Mouse (Mus musculus): ENCODE measurements around the gene Dctn1. TPM values are rescaled to one million over a fixed set of nuclear protein-coding genes. Genes with fewer than 3 reads are reported as not detected.

Dctn1 gene
- polyA plus RNA-seq, 1 experiment from 2014 or later, result 99.6 TPM

- DNase-seq (ENCODE audit: low spot score), result no peak
- no peaks in the 10 kb centered on the region for H3K36me3 ChIP-seq (ENCODE audit: control insufficient read depth, insufficient read depth, low read length)
- no peak for ATAC-seq (replicated peaks; ENCODE audit: low FRiP score)
- H3K9me3 ChIP-seq (ENCODE audit: control insufficient read depth, low read length), result no peaks in the 10 kb centered on the region
- H3K4me1 ChIP-seq (replicated peaks; ENCODE audit: control insufficient read depth, insufficient read depth, low read length), result no peaks in the 10 kb centered on the region
- H3K9ac ChIP-seq (ENCODE audit: low read length), result no peak overlapping the region
- H3K27ac ChIP-seq (ENCODE audit: low read depth, low read length), result no peak overlapping the region
- WGBS, result 23% methylated on average over 10 of the region's 10 CpGs
- H3K4me2 ChIP-seq (ENCODE audit: low read depth, low read length, severe bottlenecking), result no peak overlapping the region
- no peaks in the 10 kb centered on the region for H3K27me3 ChIP-seq (ENCODE audit: control insufficient read depth, insufficient read depth, low read length)
- no peak overlapping the region for H3K4me3 ChIP-seq (ENCODE audit: low read depth, low read length)
Observed at GRCm38 (mm10) chr6:83244422-83245061, 78.8 kb downstream of the Dctn1 start.

- Histone ChIP-seq H3K4me3 (ENCODE audit: low read depth, low read length) (no peak overlapping the region), H3K4me1 (replicated peaks; ENCODE audit: control insufficient read depth, insufficient read depth, low read length) (no peaks in the 10 kb centered on the region), H3K36me3 (ENCODE audit: control insufficient read depth, insufficient read depth, low read length) (no peaks in the 10 kb centered on the region), H3K4me2 (ENCODE audit: low read depth, low read length, severe bottlenecking) (no peak overlapping the region), H3K9me3 (ENCODE audit: control insufficient read depth, low read length) (no peaks in the 10 kb centered on the region), H3K9ac (ENCODE audit: low read length) (no peak overlapping the region), H3K27ac (ENCODE audit: low read depth, low read length) (no peak overlapping the region), H3K27me3 (ENCODE audit: control insufficient read depth, insufficient read depth, low read length) (no peaks in the 10 kb centered on the region)
- ATAC-seq (replicated peaks; ENCODE audit: low FRiP score) (no peak), DNase-seq (ENCODE audit: low spot score) (no peak)
- 87% methylated on average over 6 of the region's 6 CpGs for WGBS
Observed at GRCm38 (mm10) chr6:83245134-83245533, 79.4 kb downstream of the Dctn1 start.

GRCm38 (mm10) chr6:83245997-83246396, 80.3 kb downstream of the Dctn1 start:
- Histone ChIP-seq H3K27me3 (ENCODE audit: control insufficient read depth, insufficient read depth, low read length) (no peaks in the 10 kb centered on the region), H3K4me3 (ENCODE audit: low read depth, low read length) (no peak overlapping the region), H3K9me3 (ENCODE audit: control insufficient read depth, low read length) (no peaks in the 10 kb centered on the region), H3K27ac (ENCODE audit: low read depth, low read length) (no peak overlapping the region), H3K9ac (ENCODE audit: low read length) (no peak overlapping the region), H3K36me3 (ENCODE audit: control insufficient read depth, insufficient read depth, low read length) (no peaks in the 10 kb centered on the region), H3K4me1 (replicated peaks; ENCODE audit: control insufficient read depth, insufficient read depth, low read length) (no peaks in the 10 kb centered on the region), H3K4me2 (ENCODE audit: low read depth, low read length, severe bottlenecking) (no peak overlapping the region)
- WGBS, result 98% methylated on average over 1 of the region's 1 CpGs
- no peak for ATAC-seq (replicated peaks; ENCODE audit: low FRiP score)
- no peak for DNase-seq (ENCODE audit: low spot score)

- no peak overlapping the region for H3K9ac ChIP-seq (ENCODE audit: low read length)
- no peak overlapping the region for H3K4me3 ChIP-seq (ENCODE audit: low read depth, low read length)
- 98% methylated on average over 4 of the region's 4 CpGs for WGBS
- no peaks in the 10 kb centered on the region for H3K9me3 ChIP-seq (ENCODE audit: control insufficient read depth, low read length)
- H3K4me2 ChIP-seq (ENCODE audit: low read depth, low read length, severe bottlenecking), result no peak overlapping the region
- H3K27ac ChIP-seq (ENCODE audit: low read depth, low read length), result no peak overlapping the region
- no peaks in the 10 kb centered on the region for H3K36me3 ChIP-seq (ENCODE audit: control insufficient read depth, insufficient read depth, low read length)
- DNase-seq (ENCODE audit: low spot score) (no peak), ATAC-seq (replicated peaks; ENCODE audit: low FRiP score) (no peak)
- H3K27me3 ChIP-seq (ENCODE audit: control insufficient read depth, insufficient read depth, low read length), result no peaks in the 10 kb centered on the region
- no peaks in the 10 kb centered on the region for H3K4me1 ChIP-seq (replicated peaks; ENCODE audit: control insufficient read depth, insufficient read depth, low read length)
Observed at GRCm38 (mm10) chr6:83246750-83247149, 81.0 kb downstream of the Dctn1 start.

GRCm38 (mm10) chr6:83247153-83247552, 81.4 kb downstream of the Dctn1 start:
- no peak for ATAC-seq (replicated peaks; ENCODE audit: low FRiP score)
- Histone ChIP-seq H3K9me3 (ENCODE audit: control insufficient read depth, low read length) (no peaks in the 10 kb centered on the region), H3K4me1 (replicated peaks; ENCODE audit: control insufficient read depth, insufficient read depth, low read length) (no peaks in the 10 kb centered on the region), H3K4me3 (ENCODE audit: low read depth, low read length) (no peak overlapping the region), H3K9ac (ENCODE audit: low read length) (no peak overlapping the region), H3K27ac (ENCODE audit: low read depth, low read length) (no peak overlapping the region), H3K4me2 (ENCODE audit: low read depth, low read length, severe bottlenecking) (no peak overlapping the region), H3K27me3 (ENCODE audit: control insufficient read depth, insufficient read depth, low read length) (no peaks in the 10 kb centered on the region), H3K36me3 (ENCODE audit: control insufficient read depth, insufficient read depth, low read length) (no peaks in the 10 kb centered on the region)
- DNase-seq (ENCODE audit: low spot score), result no peak
- 90% methylated on average over 2 of the region's 2 CpGs for WGBS

Other genes starting within 250 kb of the Dctn1 start
- gene Sema4f, start 226.2 kb upstream of the Dctn1 start, polyA plus RNA-seq (2014; fragmentation: Nextera tagmentation; extraction: Ambion mirVana), result 2.0 and 2.2 TPM in 2 replicates
- gene M1ap, start 219.0 kb upstream of the Dctn1 start, polyA plus RNA-seq (2014; fragmentation: Nextera tagmentation; extraction: Ambion mirVana), result 0.35 and 0.39 TPM in 2 replicates
- 4.8 and 5.6 TPM in 2 replicates for gene Dok1, start 132.4 kb upstream of the Dctn1 start, polyA plus RNA-seq (2014; fragmentation: Nextera tagmentation; extraction: Ambion mirVana)
- gene Loxl3, start 131.7 kb upstream of the Dctn1 start, polyA plus RNA-seq (2014; fragmentation: Nextera tagmentation; extraction: Ambion mirVana), result 9.2 and 9.9 TPM in 2 replicates
- gene Aup1, start 111.4 kb upstream of the Dctn1 start, polyA plus RNA-seq (2014; fragmentation: Nextera tagmentation; extraction: Ambion mirVana), result 124 and 125 TPM in 2 replicates
- gene Htra2, start 110.6 kb upstream of the Dctn1 start, polyA plus RNA-seq (2014; fragmentation: Nextera tagmentation; extraction: Ambion mirVana), result 30.1 and 32.5 TPM in 2 replicates
- 0.85 and 1.3 TPM in 2 replicates for gene Dqx1, start 108.1 kb upstream of the Dctn1 start, polyA plus RNA-seq (2014; fragmentation: Nextera tagmentation; extraction: Ambion mirVana)
- not detected in 2 replicates for gene Tlx2, start 95.6 kb upstream of the Dctn1 start, polyA plus RNA-seq (2014; fragmentation: Nextera tagmentation; extraction: Ambion mirVana)
- gene Pcgf1, start 88.1 kb upstream of the Dctn1 start, polyA plus RNA-seq (2014; fragmentation: Nextera tagmentation; extraction: Ambion mirVana), result 34.3 and 36.4 TPM in 2 replicates
- gene Lbx2, start 79.6 kb upstream of the Dctn1 start, polyA plus RNA-seq (2014; fragmentation: Nextera tagmentation; extraction: Ambion mirVana), result 0.40 TPM in 1 of 2 replicates, not detected in the other
- 2.8 and 3.0 TPM in 2 replicates for gene Ccdc142, start 64.3 kb upstream of the Dctn1 start, polyA plus RNA-seq (2014; fragmentation: Nextera tagmentation; extraction: Ambion mirVana)
- 2.5 and 3.0 TPM in 2 replicates for gene Gm42688, start 64.3 kb upstream of the Dctn1 start, polyA plus RNA-seq (2014; fragmentation: Nextera tagmentation; extraction: Ambion mirVana)
- 116 and 123 TPM in 2 replicates for gene Mrpl53, start 56.9 kb upstream of the Dctn1 start, polyA plus RNA-seq (2014; fragmentation: Nextera tagmentation; extraction: Ambion mirVana)
- 37.1 and 39.0 TPM in 2 replicates for gene Mogs, start 50.4 kb upstream of the Dctn1 start, polyA plus RNA-seq (2014; fragmentation: Nextera tagmentation; extraction: Ambion mirVana)
- 141 and 154 TPM in 2 replicates for gene Wbp1, start 44.4 kb upstream of the Dctn1 start, polyA plus RNA-seq (2014; fragmentation: Nextera tagmentation; extraction: Ambion mirVana)
- 20.0 and 27.7 TPM in 2 replicates for gene Ino80b, start 40.5 kb upstream of the Dctn1 start, polyA plus RNA-seq (2014; fragmentation: Nextera tagmentation; extraction: Ambion mirVana)
- gene Rtkn, start 30.5 kb upstream of the Dctn1 start, polyA plus RNA-seq (2014; fragmentation: Nextera tagmentation; extraction: Ambion mirVana), result 17.8 and 23.0 TPM in 2 replicates
- gene Wdr54, start 9.5 kb upstream of the Dctn1 start, polyA plus RNA-seq (2014; fragmentation: Nextera tagmentation; extraction: Ambion mirVana), result 12.6 and 15.6 TPM in 2 replicates
- 1.2 and 1.9 TPM in 2 replicates for gene 1700003E16Rik, start 9.5 kb upstream of the Dctn1 start, polyA plus RNA-seq (2014; fragmentation: Nextera tagmentation; extraction: Ambion mirVana)
- gene Slc4a5, start 53.9 kb downstream of the Dctn1 start, polyA plus RNA-seq (2014; fragmentation: Nextera tagmentation; extraction: Ambion mirVana), result 0.35 and 0.84 TPM in 2 replicates
- 48.0 and 48.1 TPM in 2 replicates for gene Mthfd2, start 160.0 kb downstream of the Dctn1 start, polyA plus RNA-seq (2014; fragmentation: Nextera tagmentation; extraction: Ambion mirVana)
- 69.7 TPM in 2 replicates for gene Mob1a, start 160.1 kb downstream of the Dctn1 start, polyA plus RNA-seq (2014; fragmentation: Nextera tagmentation; extraction: Ambion mirVana)
- 128 and 140 TPM in 2 replicates for gene Bola3, start 183.2 kb downstream of the Dctn1 start, polyA plus RNA-seq (2014; fragmentation: Nextera tagmentation; extraction: Ambion mirVana)